Mouse (Mus musculus) limb, embryonic 15.5 days (tissue): ENCODE data around the gene Uqcr11. TPM values are rescaled to one million over a fixed set of nuclear protein-coding genes. Genes with fewer than 3 reads are reported as not detected.

Experiments
- ATAC-seq: fragments of 200-750 bp; cut with Nextera tagmentation; 2 replicates; pipeline ENCODE4 v1.8.0; 2017; ENCODE audit warnings: low read depth, moderate TSS enrichment; ENCODE audit not compliant: insufficient number of reproducible peaks, low FRiP score, low TSS enrichment
- H3K27ac ChIP-seq: fragments of 300-500 bp; sonication (generic); 2 replicates; pipeline ENCODE4 v1.5.1; 2015; ENCODE audit warnings: moderate library complexity, mild to moderate bottlenecking, inconsistent platforms
- H3K27me3 ChIP-seq: fragments of 300-500 bp; sonication (generic); 2 replicates; pipeline ENCODE4 v1.6.1; 2015; ENCODE audit warnings: inconsistent platforms
- H3K36me3 ChIP-seq: fragments of 300-500 bp; sonication (generic); 2 replicates; pipeline ENCODE4 v1.6.1; 2015; ENCODE audit warnings: inconsistent platforms
- H3K4me1 ChIP-seq: fragments of 300-500 bp; sonication (generic); 2 replicates; pipeline ENCODE4 v1.6.1; 2015; ENCODE audit warnings: inconsistent platforms
- H3K4me2 ChIP-seq: fragments of 300-500 bp; sonication (generic); 2 replicates; pipeline ENCODE4 v1.6.1; 2015; ENCODE audit warnings: mild to moderate bottlenecking, inconsistent platforms
- H3K4me3 ChIP-seq: fragments of 300-500 bp; sonication (generic); 2 replicates; pipeline ENCODE4 v1.5.1; 2015; ENCODE audit warnings: mild to moderate bottlenecking, inconsistent platforms
- H3K9ac ChIP-seq: fragments of 300-500 bp; sonication (generic); 2 replicates; pipeline ENCODE4 v1.6.1; 2015; ENCODE audit warnings: inconsistent platforms
- H3K9me3 ChIP-seq: fragments of 300-500 bp; sonication (generic); 2 replicates; pipeline ENCODE4 v1.6.1; 2016; ENCODE audit warnings: inconsistent platforms
- WGBS: fragments of 180-500 bp; shearing (Covaris S2); methylation state at CpG from one replicate; pipeline ENCODE4 v1.1.7; 2015; 5-methylcytosine and 5-hydroxymethylcytosine counted together
- polyA plus RNA-seq: library from polyadenylated mRNA; unstranded; fragments of >200 nt; fragmentation: Nextera tagmentation; extraction: Ambion mirVana; gene quantifications from 2 replicates; pipeline ENCODE4 v1.2.1, GENCODE M21; 2015

Gene Uqcr11
- polyA plus RNA-seq, 1 experiment from 2014 or later: 562 TPM

DNA sequence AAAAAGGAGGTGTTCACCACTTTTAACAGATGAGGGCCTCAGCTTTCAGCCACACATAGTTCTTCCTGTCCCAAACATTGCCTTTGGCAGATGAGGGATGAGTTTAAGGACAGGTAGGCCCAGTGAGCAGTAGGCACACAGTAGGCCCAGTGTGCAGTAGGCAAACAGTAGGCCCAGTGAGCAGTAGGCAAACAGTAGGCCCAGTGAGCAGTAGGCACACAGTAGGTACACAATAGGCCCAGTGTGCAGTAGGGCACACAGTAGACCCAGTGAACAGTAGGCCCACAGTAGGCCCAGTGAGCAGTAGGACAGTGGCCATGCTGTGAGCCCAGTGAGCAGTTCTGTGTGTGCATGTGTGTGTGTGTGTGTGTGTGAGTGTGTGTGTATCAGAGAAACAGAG, 33.4 kb upstream of the Uqcr11 start:
- Histone ChIP-seq H3K27me3 (peaks cover 12% of the 10 kb centered on the region), H3K9me3 (no peaks in the 10 kb centered on the region), H3K9ac (no peak overlapping the region), H3K27ac (no peak overlapping the region), H3K4me1 (peaks cover 20% of the 10 kb centered on the region), H3K4me2 (no peak overlapping the region), H3K4me3 (no peak overlapping the region), H3K36me3 (no peaks in the 10 kb centered on the region)
- no peak for ATAC-seq

DNA sequence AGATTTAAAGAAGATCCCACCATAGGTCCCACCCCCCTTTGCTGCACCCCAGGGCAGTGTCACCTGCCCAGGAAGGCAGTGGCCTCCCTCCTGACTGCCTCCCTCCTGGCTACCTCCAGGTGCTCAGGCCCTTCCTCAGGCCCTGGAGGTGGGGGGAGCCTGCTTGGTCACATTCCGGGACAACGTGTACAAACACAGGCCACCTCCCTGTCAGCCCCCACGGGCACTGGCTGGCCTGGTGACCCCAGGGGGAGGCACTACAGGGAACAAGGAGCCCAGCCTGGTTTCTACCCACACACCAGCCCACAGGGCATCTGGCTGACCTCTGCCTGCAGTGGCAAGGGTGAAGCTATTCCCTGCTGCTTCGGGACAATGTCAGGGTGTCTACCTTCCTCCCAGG, 31.3 kb upstream of the Uqcr11 start:
- H3K27me3 ChIP-seq: peaks cover 9% of the 10 kb centered on the region
- no peaks in the 10 kb centered on the region for H3K9me3 ChIP-seq
- no peak overlapping the region for H3K4me2 ChIP-seq
- 51% methylated on average over 4 of the region's 4 CpGs for WGBS
- ATAC-seq: no peak
- H3K4me1 ChIP-seq: peaks cover 18% of the 10 kb centered on the region
- H3K4me3 ChIP-seq: no peak overlapping the region
- no peaks in the 10 kb centered on the region for H3K36me3 ChIP-seq
- H3K27ac ChIP-seq: no peak overlapping the region
- H3K9ac ChIP-seq: no peak overlapping the region

DNA sequence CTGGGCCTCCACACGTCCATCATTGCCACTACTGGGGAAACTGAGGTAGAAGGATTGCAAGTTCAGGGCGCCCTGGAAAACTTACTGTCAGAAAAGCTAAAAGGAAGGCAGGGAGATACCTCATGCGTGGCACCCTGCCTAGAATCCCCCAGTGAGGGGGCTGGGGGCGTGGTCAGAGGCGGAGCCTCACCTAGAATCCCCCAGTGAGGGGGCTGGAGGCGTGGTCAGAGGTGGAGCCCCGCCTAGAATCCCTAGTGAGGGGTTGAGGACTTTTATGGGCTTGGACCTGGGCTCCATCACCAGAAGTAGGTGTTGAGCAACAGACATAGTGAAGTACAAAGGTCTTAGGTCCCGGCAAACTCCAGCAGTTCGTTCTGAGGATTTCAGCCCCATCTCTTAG, 29.6 kb upstream of the Uqcr11 start:
- no peak overlapping the region for H3K9ac ChIP-seq
- no peak for ATAC-seq
- H3K9me3 ChIP-seq: no peaks in the 10 kb centered on the region
- H3K27ac ChIP-seq: peak overlapping the region; percentile 60
- H3K36me3 ChIP-seq: 0 out of 2 replicates have a peak, but pooled peaks cover under 1% of the 10 kb centered on the region
- H3K27me3 ChIP-seq: peaks cover 7% of the 10 kb centered on the region
- H3K4me2 ChIP-seq: no peak overlapping the region
- peaks cover 27% of the 10 kb centered on the region for H3K4me1 ChIP-seq
- no peak overlapping the region for H3K4me3 ChIP-seq
- 15% methylated on average over 9 of the region's 9 CpGs for WGBS

DNA sequence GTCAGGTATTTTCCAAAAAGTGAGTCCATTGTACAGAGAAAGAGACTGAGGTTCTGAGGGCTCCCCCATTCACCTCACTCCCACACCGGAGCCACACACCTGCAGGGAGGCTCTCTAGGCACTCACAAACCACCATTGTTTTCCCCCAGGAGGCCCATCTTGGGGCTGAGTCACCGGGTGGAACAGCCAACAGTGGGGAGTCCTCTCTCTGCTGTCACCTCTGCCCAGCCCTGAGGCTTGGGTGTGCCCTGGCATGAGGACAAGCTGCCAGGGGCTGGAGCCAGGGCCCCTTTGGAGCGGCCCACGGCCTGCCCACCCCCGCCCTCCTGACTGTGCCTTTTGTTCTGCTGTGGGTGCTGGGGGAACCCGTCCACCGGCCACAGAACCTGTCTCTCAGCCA, 29.1 kb upstream of the Uqcr11 start:
- 0 out of 2 replicates have a peak, but pooled peaks cover 6% of the 10 kb centered on the region for H3K36me3 ChIP-seq
- no peak overlapping the region for H3K4me3 ChIP-seq
- ATAC-seq: no peak
- peak overlapping the region; percentile 60 for H3K27ac ChIP-seq
- H3K27me3 ChIP-seq: peaks cover 7% of the 10 kb centered on the region
- H3K4me2 ChIP-seq: no peak overlapping the region
- H3K9ac ChIP-seq: 0 out of 2 replicates have a peak overlapping the region, but pooled peaks have one; percentile 7
- no peaks in the 10 kb centered on the region for H3K9me3 ChIP-seq
- H3K4me1 ChIP-seq: peaks cover 32% of the 10 kb centered on the region
- 47% methylated on average over 7 of the region's 7 CpGs for WGBS

DNA sequence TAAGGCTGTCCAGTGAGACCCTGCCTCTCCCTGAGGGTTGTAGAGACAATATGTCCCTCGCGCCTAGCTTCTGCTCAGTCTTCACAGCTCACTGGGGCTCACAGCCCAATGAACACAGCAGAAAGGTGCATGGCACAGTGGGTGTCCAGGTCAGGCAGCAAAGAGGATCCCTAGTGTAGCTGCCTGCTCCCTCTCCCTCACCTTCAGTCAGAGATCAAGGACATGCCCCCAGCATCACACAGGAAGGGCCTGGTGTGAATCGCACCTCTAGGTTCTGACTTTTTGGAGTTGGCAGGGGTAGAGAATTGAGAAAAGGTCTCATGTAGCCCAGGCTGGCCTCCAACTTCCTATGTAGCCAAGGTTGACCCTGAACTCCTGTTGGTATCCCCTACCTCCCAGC, 28.2 kb upstream of the Uqcr11 start:
- Histone ChIP-seq H3K27ac (no peak overlapping the region), H3K4me2 (no peak overlapping the region), H3K27me3 (peaks cover 7% of the 10 kb centered on the region), H3K9me3 (no peaks in the 10 kb centered on the region), H3K36me3 (peaks cover 15% of the 10 kb centered on the region), H3K4me3 (no peak overlapping the region), H3K4me1 (peaks cover 41% of the 10 kb centered on the region), H3K9ac (no peak overlapping the region)
- no peak for ATAC-seq
- WGBS: 86% methylated on average over 3 of the region's 3 CpGs

DNA sequence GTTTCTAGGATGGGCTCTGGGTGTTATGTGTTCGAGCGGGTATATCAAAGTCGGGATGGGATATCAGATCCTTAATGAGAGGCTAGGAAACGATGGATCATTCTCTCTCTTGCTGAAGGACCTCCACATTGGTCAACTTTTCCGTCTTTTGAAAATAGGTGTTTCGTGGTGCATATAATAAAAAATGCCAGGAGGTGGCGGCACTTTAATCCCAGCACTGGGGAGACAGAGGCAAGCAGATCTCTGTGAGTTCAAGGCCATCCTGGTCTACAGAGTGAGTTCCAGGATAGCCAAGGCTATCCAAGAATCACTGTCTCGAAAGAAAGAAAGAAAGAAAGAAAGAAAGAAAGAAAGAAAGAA, 27.6 kb upstream of the Uqcr11 start:
- Histone ChIP-seq H3K27ac (0 out of 2 replicates have a peak overlapping the region, but pooled peaks have one; percentile 22), H3K4me1 (peaks cover 41% of the 10 kb centered on the region), H3K4me2 (no peak overlapping the region), H3K4me3 (peak overlapping the region; percentile 96), H3K9ac (no peak overlapping the region), H3K36me3 (peaks cover 21% of the 10 kb centered on the region), H3K27me3 (peaks cover 7% of the 10 kb centered on the region), H3K9me3 (no peaks in the 10 kb centered on the region)
- no peak for ATAC-seq
- 9% methylated on average over 8 of the region's 8 CpGs for WGBS

DNA sequence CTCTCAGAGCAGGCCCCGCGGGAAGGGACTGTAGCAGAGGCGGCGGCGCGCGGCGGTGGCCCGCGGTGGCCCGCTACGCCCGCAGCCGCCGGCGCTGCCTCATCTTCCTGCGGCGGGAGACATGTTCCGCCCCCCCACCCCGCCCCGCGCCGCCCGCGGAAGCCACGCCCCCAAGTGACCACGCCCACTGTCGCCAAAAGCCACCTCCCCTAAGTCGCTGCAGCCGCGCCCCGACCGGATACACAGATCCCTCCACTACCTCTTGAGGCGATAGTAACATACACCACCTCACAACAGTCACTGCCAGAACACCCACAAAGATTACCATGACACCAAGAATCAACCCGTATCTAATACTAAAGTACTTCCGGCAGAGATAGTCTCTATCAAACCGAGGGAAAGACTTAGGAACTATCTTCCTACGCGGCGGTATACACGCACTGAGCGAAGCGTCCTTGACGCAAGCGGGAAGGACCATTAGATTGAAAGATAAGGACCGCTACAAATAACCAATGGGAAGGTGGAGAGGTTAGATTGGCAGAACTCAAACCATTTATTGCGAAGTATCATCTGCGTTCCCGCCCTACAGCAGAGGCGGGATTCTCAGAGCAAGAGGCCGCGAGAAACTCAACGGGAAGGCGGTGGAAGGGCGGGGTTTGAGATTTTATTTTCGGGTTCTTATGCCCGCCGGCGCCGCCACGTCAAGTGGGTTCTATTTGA, 27.0 kb upstream of the Uqcr11 start, which contains the start of gene Tcf3:
Tcf3 (minus strand) TSS at position 135 of the 720 bp plus-strand sequence.
- Histone ChIP-seq H3K36me3 (peaks cover 27% of the 10 kb centered on the region), H3K4me1 (peaks cover 41% of the 10 kb centered on the region), H3K9me3 (no peaks in the 10 kb centered on the region), H3K27ac (peak within 1 kb of the TSS; percentile 94), H3K27me3 (peaks cover 7% of the 10 kb centered on the region), H3K4me3 (peak within 1 kb of the TSS; percentile 96), H3K9ac (peak within 1 kb of the TSS; percentile 99), H3K4me2 (peak within 1 kb of the TSS; percentile 65)
- whole genome bisulfite sequencing: under 1% methylated on average over 39 of the region's 61 CpGs
- ATAC-seq: peak; percentile 92

DNA sequence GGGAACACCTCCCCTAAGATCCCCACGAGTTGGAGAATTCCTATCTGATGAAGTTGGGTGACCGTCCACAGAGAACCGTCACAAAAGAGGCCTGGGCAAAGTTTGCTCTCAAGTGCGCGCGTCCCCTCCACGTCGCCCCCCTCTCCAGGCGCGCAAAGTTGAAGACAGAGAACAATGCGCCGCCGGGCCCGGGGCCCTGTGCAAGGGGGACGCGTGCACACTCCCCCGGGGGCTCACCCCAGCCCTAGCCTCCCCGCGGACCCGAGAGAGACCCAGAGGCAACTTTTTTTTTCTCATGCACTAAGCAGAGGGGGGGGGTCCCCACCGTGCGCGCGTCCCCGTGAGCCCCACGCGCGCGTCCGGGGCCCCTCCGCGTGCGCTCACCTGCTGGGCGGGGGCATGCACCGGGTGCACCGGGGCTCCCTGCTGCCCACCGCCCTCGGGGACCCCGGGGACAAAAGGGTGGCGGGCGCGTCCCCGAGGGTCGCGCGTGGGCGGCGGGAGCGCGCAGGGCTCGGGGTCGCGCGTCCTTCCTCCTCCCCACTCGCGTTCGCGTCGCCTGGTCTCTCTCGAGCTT, 26.4 kb upstream of the Uqcr11 start:
- ATAC-seq: no peak
- WGBS: under 1% methylated on average over 57 of the region's 60 CpGs
- Histone ChIP-seq H3K4me3 (peak overlapping the region; percentile 96), H3K27me3 (peaks cover 2% of the 10 kb centered on the region), H3K4me2 (peak overlapping the region; percentile 65), H3K4me1 (peaks cover 39% of the 10 kb centered on the region), H3K36me3 (peaks cover 33% of the 10 kb centered on the region), H3K27ac (peak overlapping the region; percentile 94), H3K9me3 (no peaks in the 10 kb centered on the region), H3K9ac (peak overlapping the region; percentile 99)

DNA sequence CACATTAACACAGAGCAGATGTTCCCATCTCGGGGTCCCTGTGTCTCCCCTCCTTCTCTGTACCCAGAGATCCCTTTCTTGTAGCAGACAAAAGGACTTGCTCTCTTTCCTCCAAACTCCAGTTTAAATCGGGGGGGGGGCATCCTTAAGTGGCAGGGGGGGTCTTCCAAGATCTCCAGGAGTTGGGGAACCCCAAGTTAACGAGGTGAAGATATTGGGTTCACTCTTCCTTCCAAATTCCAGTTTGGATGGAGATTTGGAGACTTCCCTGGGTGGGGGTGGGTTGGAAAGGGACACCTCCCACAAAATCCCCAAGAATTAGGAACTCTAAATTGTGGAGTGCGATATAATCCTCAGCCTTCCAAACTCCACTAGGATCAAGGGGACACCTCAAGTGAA, 25.8 kb upstream of the Uqcr11 start:
- Histone ChIP-seq H3K4me1 (peaks cover 38% of the 10 kb centered on the region), H3K9me3 (no peaks in the 10 kb centered on the region), H3K27me3 (no peaks in the 10 kb centered on the region), H3K36me3 (peaks cover 39% of the 10 kb centered on the region), H3K9ac (peak overlapping the region; percentile 99), H3K27ac (peak overlapping the region; percentile 94), H3K4me2 (peak overlapping the region; percentile 65), H3K4me3 (peak overlapping the region; percentile 96)
- ATAC-seq: no peak
- WGBS: under 1% methylated on average over 4 of the region's 4 CpGs

DNA sequence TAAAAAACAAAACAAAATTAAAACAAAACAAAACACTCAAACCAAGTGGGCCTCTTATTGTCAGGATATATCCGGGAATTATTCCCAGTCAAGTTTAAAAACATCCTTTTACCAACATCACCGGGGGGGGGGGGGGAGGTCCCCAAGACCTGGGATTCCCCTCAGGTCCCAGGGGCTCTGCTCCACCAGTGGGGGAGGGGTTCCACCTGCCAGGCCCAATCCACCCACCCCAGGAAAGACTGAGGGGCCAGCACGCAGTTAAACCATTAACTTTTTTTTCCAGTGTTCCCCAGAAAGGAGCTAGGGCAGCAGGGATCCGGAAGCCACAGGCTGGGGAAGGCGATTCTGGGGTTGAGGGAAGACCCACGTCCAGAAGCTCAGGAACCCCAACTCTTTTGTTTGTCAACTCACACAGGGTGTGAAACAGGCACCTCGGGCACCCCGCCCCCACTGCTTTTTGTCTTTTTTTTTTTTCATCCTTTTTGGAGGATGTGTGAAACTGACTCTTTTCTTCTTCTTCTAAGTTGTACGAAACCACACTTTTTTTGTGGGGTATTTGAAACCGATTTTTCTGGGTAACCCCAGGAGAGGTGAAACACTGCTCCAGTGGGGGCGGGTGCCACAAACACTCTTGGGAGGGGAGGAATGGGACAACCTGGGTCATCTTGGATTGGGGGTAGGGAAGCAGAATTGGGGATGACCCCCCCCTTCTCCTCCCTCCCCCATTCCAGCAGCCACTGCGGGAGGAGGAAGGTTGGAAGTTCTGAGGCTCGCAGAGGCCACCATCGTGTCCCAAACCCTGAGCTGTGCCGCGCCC, 25.1 kb upstream of the Uqcr11 start:
- WGBS: 10% methylated on average over 16 of the region's 16 CpGs
- H3K9ac ChIP-seq: peak overlapping the region; percentile 99
- H3K9me3 ChIP-seq: no peaks in the 10 kb centered on the region
- no peaks in the 10 kb centered on the region for H3K27me3 ChIP-seq
- no peak for ATAC-seq
- H3K4me1 ChIP-seq: peaks cover 38% of the 10 kb centered on the region
- peak overlapping the region; percentile 65 for H3K4me2 ChIP-seq
- H3K36me3 ChIP-seq: peaks cover 46% of the 10 kb centered on the region
- H3K4me3 ChIP-seq: peak overlapping the region; percentile 96
- H3K27ac ChIP-seq: peak overlapping the region; percentile 94

DNA sequence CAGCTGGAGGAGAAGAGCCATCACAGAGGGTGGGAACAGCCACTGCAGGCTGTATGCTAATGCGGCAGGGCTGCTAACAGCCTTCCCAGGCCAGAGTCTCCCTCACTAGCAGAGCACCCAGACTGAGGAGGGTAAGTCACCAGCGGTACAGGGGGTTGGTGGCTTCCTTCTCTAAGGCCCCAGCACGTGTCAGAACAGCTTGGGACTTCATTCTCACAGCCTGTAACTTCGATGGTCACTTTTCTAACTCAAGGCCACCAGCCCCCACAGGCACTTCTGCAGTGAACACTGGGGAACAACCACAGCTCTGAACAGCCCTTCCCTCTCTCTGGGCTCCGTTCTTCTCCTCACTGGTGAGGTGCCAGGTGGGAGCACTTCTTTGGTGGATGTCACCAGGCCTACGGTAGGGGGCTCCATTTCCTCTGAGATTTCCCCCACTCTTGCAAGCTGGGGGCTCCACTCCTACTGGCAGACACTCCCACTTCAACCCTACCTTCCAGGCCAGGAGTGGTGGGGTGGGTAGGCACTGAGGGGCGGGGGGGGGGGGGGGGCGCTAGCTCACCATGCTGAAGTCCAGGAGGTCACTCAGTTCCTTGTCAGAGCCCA, 23.8 kb upstream of the Uqcr11 start:
- H3K9ac ChIP-seq: no peak overlapping the region
- 65% methylated on average over 8 of the region's 8 CpGs for WGBS
- no peak overlapping the region for H3K27ac ChIP-seq
- H3K4me1 ChIP-seq: peaks cover 26% of the 10 kb centered on the region
- ATAC-seq: no peak
- no peaks in the 10 kb centered on the region; the same call in 1 of the 2 replicates for H3K9me3 ChIP-seq
- no peak overlapping the region for H3K4me3 ChIP-seq
- peaks cover 58% of the 10 kb centered on the region for H3K36me3 ChIP-seq
- no peak overlapping the region for H3K4me2 ChIP-seq
- H3K27me3 ChIP-seq: no peaks in the 10 kb centered on the region
